Mouse (Mus musculus): ENCODE results near the gene Sema3a.

GRCm38 (mm10) chr5:13612088-13612487 is 486.9 kb downstream of the Sema3a start:
- TF ChIP-seq CTCF (IDR thresholded peaks at IDR 0.05; ENCODE audit: low read depth, low read length) (no peak), POLR2A (IDR thresholded peaks at IDR 0.05; ENCODE audit: insufficient read depth, low read length) (no peak), EP300 (IDR thresholded peaks at IDR 0.05; ENCODE audit: insufficient read depth, low read depth, low read length) (no peak)

Data from ES-Bruce4 (cell line).